Mouse (Mus musculus) cerebellum, adult 9-11 months (tissue): ENCODE measurements around the gene Relch.
"Not testable (repeated sequence)": the region's sequence is repeated elsewhere in the genome, so short reads cannot be mapped to it uniquely, and the experiment has no call there.

ENCODE experiments used
- DNase-seq: peaks from one replicate; pipeline ENCODE4 v3.0.0; 2022

The Relch gene

GRCm38 (mm10) chr1:105746858-105747596, 83.4 kb downstream of the Relch start:
- DNase-seq = no peak

- DNase-seq = no peak
These were observed 84.6 kb downstream of the Relch start for GRCm38 (mm10) chr1:105748091-105748799.

- no peak for DNase-seq
These were observed 88.5 kb downstream of the Relch start for GRCm38 (mm10) chr1:105752196-105752595.

- DNase-seq = no peak
These were observed 89.3 kb downstream of the Relch start for GRCm38 (mm10) chr1:105752944-105753343.

- DNase-seq = no peak
These were observed 95.1 kb downstream of the Relch start for GRCm38 (mm10) chr1:105758798-105759197.

- DNase-seq = no peak
These were observed 95.9 kb downstream of the Relch start for GRCm38 (mm10) chr1:105759422-105760165.

GRCm38 (mm10) chr1:105765586-105765985, 101.9 kb downstream of the Relch start:
- no peak for DNase-seq

- DNase-seq = not testable (repeated sequence)
These were observed 102.4 kb downstream of the Relch start for GRCm38 (mm10) chr1:105766099-105766498.

GRCm38 (mm10) chr1:105768397-105768796, 104.7 kb downstream of the Relch start:
- no peak for DNase-seq

- no peak for DNase-seq
These were observed 107.0 kb downstream of the Relch start for GRCm38 (mm10) chr1:105770685-105771084.

- DNase-seq = no peak
These were observed 112.8 kb downstream of the Relch start for GRCm38 (mm10) chr1:105776426-105776825.

- no peak for DNase-seq
These were observed 116.4 kb downstream of the Relch start for GRCm38 (mm10) chr1:105780079-105780456.

GRCm38 (mm10) chr1:105780457-105781364, 117.0 kb downstream of the Relch start, which contains the start of gene Tnfrsf11a:
Gene Tnfrsf11a, plus strand, starts transcription at chr1:105780718.
- DNase-seq = peak; percentile 69

GRCm38 (mm10) chr1:105781391-105782146, 117.9 kb downstream of the Relch start:
- peak; percentile 37 for DNase-seq

- no peak for DNase-seq
These were observed 120.8 kb downstream of the Relch start for GRCm38 (mm10) chr1:105784257-105785016.

GRCm38 (mm10) chr1:105785146-105785545, 121.5 kb downstream of the Relch start:
- no peak for DNase-seq

GRCm38 (mm10) chr1:105786731-105787357, 123.2 kb downstream of the Relch start:
- DNase-seq = no peak

- DNase-seq = no peak
These were observed 126.4 kb downstream of the Relch start for GRCm38 (mm10) chr1:105790103-105790502.

- DNase-seq = no peak
These were observed 131.0 kb downstream of the Relch start for GRCm38 (mm10) chr1:105794670-105795069.

GRCm38 (mm10) chr1:105795705-105796104, 132.0 kb downstream of the Relch start:
- DNase-seq = no peak
